Mouse (Mus musculus): ENCODE measurements around the gene Eml4. TPM values are rescaled to one million over a fixed set of nuclear protein-coding genes. Genes with fewer than 3 reads are reported as not detected.
A peak's percentile ranks its signal among the peaks of the same experiment; 100 is the strongest.

Eml4 gene
- polyA plus RNA-seq, 1 experiment from 2014 or later: 31.1 TPM

- Histone ChIP-seq H3K4me3 (replicated peaks) (no peak overlapping the region), H3K27ac (peak overlapping the region; percentile 63; the same call in 1 of the 2 replicates), H3K36me3 (no peaks in the 10 kb centered on the region), H3K9me3 (no peaks in the 10 kb centered on the region), H3K4me2 (peak overlapping the region; percentile 20; the same call in 1 of the 2 replicates), H3K9ac (no peak overlapping the region), H3K4me1 (peaks cover 13% of the 10 kb centered on the region; the same call in 1 of the 2 replicates), H3K27me3 (replicated peaks) (no peaks in the 10 kb centered on the region)
- 17% methylated on average over 11 of the region's 11 CpGs for WGBS
- peak; percentile 35; the same call in 1 of the 2 replicates for ATAC-seq (ENCODE audit: insufficient read depth, low FRiP score, low read depth)
Observed at GRCm38 (mm10) chr17:83365614-83366355, 15.1 kb downstream of the Eml4 start.

- H3K36me3 ChIP-seq: no peaks in the 10 kb centered on the region
- H3K4me2 ChIP-seq: no peak overlapping the region
- no peak for ATAC-seq (ENCODE audit: insufficient read depth, low FRiP score, low read depth)
Observed at GRCm38 (mm10) chr17:83367387-83367786, 16.7 kb downstream of the Eml4 start.

GRCm38 (mm10) chr17:83374123-83374522, 23.4 kb downstream of the Eml4 start:
- Histone ChIP-seq H3K9ac (no peak overlapping the region), H3K36me3 (no peaks in the 10 kb centered on the region), H3K27me3 (replicated peaks) (no peaks in the 10 kb centered on the region), H3K9me3 (no peaks in the 10 kb centered on the region), H3K4me2 (no peak overlapping the region), H3K27ac (no peak overlapping the region), H3K4me3 (replicated peaks) (no peak overlapping the region), H3K4me1 (peaks cover 5% of the 10 kb centered on the region; the same call in 1 of the 2 replicates)
- ATAC-seq (ENCODE audit: insufficient read depth, low FRiP score, low read depth): no peak

More at GRCm38 (mm10) chr17:83367387-83367786, 16.7 kb downstream of the Eml4 start:
- Histone ChIP-seq H3K27ac (no peak overlapping the region), H3K9me3 (no peaks in the 10 kb centered on the region), H3K4me1 (peaks cover 12% of the 10 kb centered on the region; the same call in 1 of the 2 replicates), H3K4me3 (replicated peaks) (no peak overlapping the region), H3K27me3 (replicated peaks) (no peaks in the 10 kb centered on the region), H3K9ac (no peak overlapping the region)
- WGBS: 84% methylated on average over 5 of the region's 5 CpGs

- H3K27ac ChIP-seq: no peak overlapping the region
- no peaks in the 10 kb centered on the region for H3K36me3 ChIP-seq
- no peaks in the 10 kb centered on the region for H3K9me3 ChIP-seq
- ATAC-seq (ENCODE audit: insufficient read depth, low FRiP score, low read depth): no peak
- no peak overlapping the region for H3K4me2 ChIP-seq
- H3K9ac ChIP-seq: no peak overlapping the region
- peaks cover 5% of the 10 kb centered on the region; the same call in 1 of the 2 replicates for H3K4me1 ChIP-seq
- no peaks in the 10 kb centered on the region for H3K27me3 ChIP-seq (replicated peaks)
- WGBS: 76% methylated on average over 3 of the region's 3 CpGs
- H3K4me3 ChIP-seq (replicated peaks): no peak overlapping the region
Observed at GRCm38 (mm10) chr17:83375848-83376247, 25.1 kb downstream of the Eml4 start.

GRCm38 (mm10) chr17:83376801-83377200, 26.1 kb downstream of the Eml4 start:
- Histone ChIP-seq H3K4me3 (replicated peaks) (no peak overlapping the region), H3K9me3 (no peaks in the 10 kb centered on the region), H3K4me1 (peaks cover 5% of the 10 kb centered on the region; the same call in 1 of the 2 replicates), H3K27me3 (replicated peaks) (no peaks in the 10 kb centered on the region), H3K4me2 (no peak overlapping the region), H3K27ac (no peak overlapping the region), H3K9ac (no peak overlapping the region), H3K36me3 (no peaks in the 10 kb centered on the region)
- ATAC-seq (ENCODE audit: insufficient read depth, low FRiP score, low read depth): no peak
- 49% methylated on average over 4 of the region's 4 CpGs for WGBS

- no peak for ATAC-seq (ENCODE audit: insufficient read depth, low FRiP score, low read depth)
- H3K4me3 ChIP-seq (replicated peaks): no peak overlapping the region
- WGBS: 77% methylated on average over 10 of the region's 10 CpGs
- no peak overlapping the region for H3K9ac ChIP-seq
- H3K36me3 ChIP-seq: no peaks in the 10 kb centered on the region
- peaks cover 5% of the 10 kb centered on the region; the same call in 1 of the 2 replicates for H3K4me1 ChIP-seq
- H3K9me3 ChIP-seq: no peaks in the 10 kb centered on the region
- H3K27me3 ChIP-seq (replicated peaks): no peaks in the 10 kb centered on the region
- no peak overlapping the region for H3K27ac ChIP-seq
- no peak overlapping the region for H3K4me2 ChIP-seq
Observed at GRCm38 (mm10) chr17:83377755-83378443, 27.2 kb downstream of the Eml4 start.

- Histone ChIP-seq H3K4me2 (no peak overlapping the region), H3K4me1 (peaks cover 5% of the 10 kb centered on the region; the same call in 1 of the 2 replicates), H3K9me3 (no peaks in the 10 kb centered on the region), H3K27ac (no peak overlapping the region), H3K4me3 (replicated peaks) (no peak overlapping the region), H3K27me3 (replicated peaks) (no peaks in the 10 kb centered on the region), H3K36me3 (no peaks in the 10 kb centered on the region), H3K9ac (no peak overlapping the region)
- WGBS: 74% methylated on average over 4 of the region's 4 CpGs
- no peak for ATAC-seq (ENCODE audit: insufficient read depth, low FRiP score, low read depth)
Observed at GRCm38 (mm10) chr17:83378444-83378762, 27.7 kb downstream of the Eml4 start.

GRCm38 (mm10) chr17:83379366-83379765, 28.6 kb downstream of the Eml4 start:
- Histone ChIP-seq H3K36me3 (no peaks in the 10 kb centered on the region), H3K4me3 (replicated peaks) (no peak overlapping the region), H3K9ac (no peak overlapping the region), H3K4me1 (peaks cover 5% of the 10 kb centered on the region; the same call in 1 of the 2 replicates), H3K27me3 (replicated peaks) (no peaks in the 10 kb centered on the region), H3K4me2 (no peak overlapping the region), H3K9me3 (no peaks in the 10 kb centered on the region), H3K27ac (no peak overlapping the region)
- 85% methylated on average over 2 of the region's 2 CpGs for WGBS
- ATAC-seq (ENCODE audit: insufficient read depth, low FRiP score, low read depth): no peak

- 76% methylated on average over 3 of the region's 3 CpGs for WGBS
- no peak for ATAC-seq (ENCODE audit: insufficient read depth, low FRiP score, low read depth)
Observed at GRCm38 (mm10) chr17:83379791-83380190, 29.1 kb downstream of the Eml4 start.

GRCm38 (mm10) chr17:83382752-83383151, 32.0 kb downstream of the Eml4 start:
- Histone ChIP-seq H3K4me1 (peaks cover 5% of the 10 kb centered on the region; the same call in 1 of the 2 replicates), H3K27ac (no peak overlapping the region), H3K4me3 (replicated peaks) (no peak overlapping the region), H3K36me3 (no peaks in the 10 kb centered on the region), H3K9me3 (no peaks in the 10 kb centered on the region), H3K4me2 (no peak overlapping the region), H3K9ac (no peak overlapping the region), H3K27me3 (replicated peaks) (no peaks in the 10 kb centered on the region)
- ATAC-seq (ENCODE audit: insufficient read depth, low FRiP score, low read depth): no peak
- WGBS: 85% methylated on average over 5 of the region's 5 CpGs

More at GRCm38 (mm10) chr17:83379791-83380190, 29.1 kb downstream of the Eml4 start:
- H3K4me2 ChIP-seq: no peak overlapping the region
- H3K27me3 ChIP-seq (replicated peaks): no peaks in the 10 kb centered on the region
- H3K4me1 ChIP-seq: peaks cover 5% of the 10 kb centered on the region; the same call in 1 of the 2 replicates
- no peak overlapping the region for H3K9ac ChIP-seq
- no peak overlapping the region for H3K4me3 ChIP-seq (replicated peaks)
- H3K36me3 ChIP-seq: no peaks in the 10 kb centered on the region
- H3K27ac ChIP-seq: no peak overlapping the region
- no peaks in the 10 kb centered on the region for H3K9me3 ChIP-seq

GRCm38 (mm10) chr17:83384981-83385380, 34.2 kb downstream of the Eml4 start:
- WGBS: 92% methylated on average over 2 of the region's 2 CpGs
- Histone ChIP-seq H3K27me3 (replicated peaks) (no peaks in the 10 kb centered on the region), H3K9ac (no peak overlapping the region), H3K36me3 (no peaks in the 10 kb centered on the region), H3K4me1 (no peaks in the 10 kb centered on the region), H3K9me3 (no peaks in the 10 kb centered on the region), H3K27ac (no peak overlapping the region), H3K4me3 (replicated peaks) (no peak overlapping the region), H3K4me2 (no peak overlapping the region)
- no peak for ATAC-seq (ENCODE audit: insufficient read depth, low FRiP score, low read depth)

GRCm38 (mm10) chr17:83387161-83387560, 36.4 kb downstream of the Eml4 start:
- Histone ChIP-seq H3K9ac (no peak overlapping the region), H3K4me3 (replicated peaks) (no peak overlapping the region), H3K36me3 (no peaks in the 10 kb centered on the region), H3K27me3 (replicated peaks) (no peaks in the 10 kb centered on the region), H3K27ac (no peak overlapping the region), H3K4me1 (no peaks in the 10 kb centered on the region), H3K9me3 (no peaks in the 10 kb centered on the region), H3K4me2 (no peak overlapping the region)
- ATAC-seq (ENCODE audit: insufficient read depth, low FRiP score, low read depth): no peak
- 85% methylated on average over 3 of the region's 3 CpGs for WGBS

All from stomach, embryonic 15.5 days (tissue).